In the genomic region with DNA sequence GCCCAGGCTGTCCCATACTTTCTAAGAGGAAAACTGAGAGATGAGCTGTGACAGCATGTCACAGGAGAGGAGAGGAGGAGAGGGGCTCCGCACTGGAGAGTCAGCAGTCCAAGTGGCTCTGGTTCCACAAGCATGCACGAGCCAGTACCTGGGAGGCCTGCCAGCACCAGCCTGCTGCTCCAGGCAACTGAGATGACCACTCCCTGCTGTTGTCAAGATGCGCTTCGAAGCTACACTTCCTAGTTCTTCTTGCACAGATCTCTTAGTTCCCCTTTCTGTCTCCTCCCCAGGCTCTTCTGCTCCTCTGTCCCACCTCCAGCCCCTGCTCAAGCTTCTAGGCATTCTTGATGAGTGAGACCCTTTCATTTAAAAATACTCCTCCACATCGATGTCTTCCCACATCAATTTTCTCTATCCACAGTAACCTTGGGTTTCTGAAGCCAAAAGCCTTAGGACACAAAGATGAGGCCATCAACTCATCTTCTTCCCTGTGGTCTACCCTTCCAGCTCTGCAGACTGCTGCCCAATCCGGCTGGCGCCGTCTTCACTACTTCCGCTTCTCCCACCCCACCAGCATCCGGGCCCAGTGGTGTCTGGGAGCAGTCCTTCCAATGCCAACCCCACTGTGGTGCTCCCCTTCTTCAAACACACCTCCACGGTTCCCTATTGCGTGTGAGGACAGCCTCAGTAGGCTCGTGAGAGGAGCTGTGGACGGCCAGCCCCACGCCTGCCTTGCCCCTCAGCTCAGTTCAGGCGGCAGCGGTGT, we compare ENCODE assay signal across 9 mouse cellular contexts. TPM values are rescaled to one million over a fixed set of nuclear protein-coding genes. Genes with fewer than 3 reads are reported as not detected.
DNase-seq lines count a peak whose midpoint lies in the region; ATAC-seq and TF ChIP-seq lines count a peak whose summit lies in the region.
"Had no signal": no experiment of that assay in that cellular context is flagged by ENCODE, and none has a peak within 500 bp of the region (broad histone marks: within the 10 kb centered on the region; RNA-seq: fewer than 3 reads in every experiment).

No protein-coding gene starts in this region.

- DNase-seq in midbrain, postnatal 0 days (ENCODE audit: low spot score) = peak; percentile 43
- peak; percentile 96 to 97 for DNase-seq in cerebellum, postnatal 14 days
- peak; percentile 44 to 64 for DNase-seq in layer of hippocampus, postnatal 10 days (ENCODE audit: low spot score in 2 of 2)
- peak; percentile 60 for DNase-seq in splenic B cell, adult 2 months (ENCODE audit: low read depth, low spot score)
- DNase-seq in kidney, adult 18-20 months = no peak
- no peak for DNase-seq in adrenal gland, adult 18-20 months (ENCODE audit: low spot score in 2 of 2)
- no peak for DNase-seq in testis, postnatal 10 days (ENCODE audit: low spot score)

- no peaks in the 10 kb centered on the region for H3K4me1 ChIP-seq in midbrain, postnatal 0 days (ENCODE audit: insufficient read depth, low read length)
- no peaks in the 10 kb centered on the region for H3K4me1 ChIP-seq in midbrain, embryonic 15.5 days

- no peak for TF ChIP-seq CTCF in midbrain, postnatal 0 days (IDR thresholded peaks at IDR 0.05)

- no peaks in the 10 kb centered on the region for H3K27me3 ChIP-seq in midbrain, postnatal 0 days (ENCODE audit: insufficient read depth, low read length)
- H3K27me3 ChIP-seq in midbrain, embryonic 15.5 days (replicated peaks) = no peaks in the 10 kb centered on the region
- no peaks in the 10 kb centered on the region for H3K27me3 ChIP-seq in splenic B cell, adult 2 months (ENCODE audit: control insufficient read depth, insufficient read depth, low read length, poor library complexity, severe bottlenecking)

- H3K27ac ChIP-seq in midbrain, postnatal 0 days (ENCODE audit: low read depth, low read length) = no peak overlapping the region
- no peak overlapping the region for H3K27ac ChIP-seq in midbrain, embryonic 15.5 days
- H3K27ac ChIP-seq: left cerebral cortex, adult 2 months had no signal

- ATAC-seq in midbrain, postnatal 0 days (ENCODE audit: low FRiP score) = no peak
- no peak for ATAC-seq in midbrain, embryonic 15.5 days (replicated peaks)

- no peaks in the 10 kb centered on the region for H3K9me3 ChIP-seq in midbrain, postnatal 0 days (ENCODE audit: low read length)
- H3K9me3 ChIP-seq in midbrain, embryonic 15.5 days = no peaks in the 10 kb centered on the region

- H3K36me3 ChIP-seq in midbrain, postnatal 0 days (ENCODE audit: insufficient read depth, low read length) = peaks cover 88% of the 10 kb centered on the region
- peaks cover 47% of the 10 kb centered on the region for H3K36me3 ChIP-seq in midbrain, embryonic 15.5 days (replicated peaks)
- no peaks in the 10 kb centered on the region; the same call in 1 of the 2 replicates for H3K36me3 ChIP-seq in splenic B cell, adult 2 months (ENCODE audit: control insufficient read depth, insufficient read depth, low read length, poor library complexity, severe bottlenecking)

- H3K9ac ChIP-seq in midbrain, postnatal 0 days (replicated peaks; ENCODE audit: low read length, poor library complexity, severe bottlenecking) = no peak overlapping the region
- no peak overlapping the region for H3K9ac ChIP-seq in midbrain, embryonic 15.5 days

- no peak overlapping the region for H3K4me2 ChIP-seq in midbrain, postnatal 0 days (ENCODE audit: low read depth, low read length, poor library complexity, severe bottlenecking)
- no peak overlapping the region for H3K4me2 ChIP-seq in midbrain, embryonic 15.5 days

- WGBS in midbrain, postnatal 0 days = 96% methylated on average over 17 of the region's 17 CpGs
- WGBS in midbrain, embryonic 15.5 days = 95% methylated on average over 17 of the region's 17 CpGs

- H3K4me3 ChIP-seq in midbrain, postnatal 0 days (ENCODE audit: low read depth, low read length) = no peak overlapping the region
- H3K4me3 ChIP-seq in midbrain, embryonic 15.5 days = no peak overlapping the region
- H3K4me3 ChIP-seq: left cerebral cortex, adult 2 months had no signal

RNA-seq across cellular contexts. Expression of gene St3gal3, which starts 17.5 kb away (rescaled TPM):
- 41.9 and 46.3 TPM in 2 replicates for total RNA-seq in midbrain, postnatal 0 days (2014; rRNA removed)
- polyA plus RNA-seq in midbrain, postnatal 0 days (2015; fragmentation: Nextera tagmentation; extraction: Ambion mirVana) = 10.6 and 10.7 TPM in 2 replicates
- polyA plus RNA-seq in midbrain, embryonic 15.5 days (2015; fragmentation: Nextera tagmentation; extraction: Ambion mirVana) = 12.6 and 12.9 TPM in 2 replicates
- total RNA-seq in layer of hippocampus, postnatal 10 days (2021) = 10 to 100 TPM; 37.6 to 38.3 TPM
- 10 to 100 TPM; 37.4 to 40.5 TPM for total RNA-seq in adrenal gland, adult 18-20 months (2021)

RNA-seq across cellular contexts. Expression of gene Kdm4a, which starts 27.6 kb away (rescaled TPM):
- total RNA-seq in midbrain, postnatal 0 days (2014; rRNA removed) = 88.8 and 90.9 TPM in 2 replicates
- polyA plus RNA-seq in midbrain, postnatal 0 days (2015; fragmentation: Nextera tagmentation; extraction: Ambion mirVana) = 32.0 and 34.8 TPM in 2 replicates
- polyA plus RNA-seq in midbrain, embryonic 15.5 days (2015; fragmentation: Nextera tagmentation; extraction: Ambion mirVana) = 51.8 and 53.8 TPM in 2 replicates
- total RNA-seq in layer of hippocampus, postnatal 10 days (2021) = 10 to 100 TPM; 56.5 to 66.7 TPM
- 10 to 100 TPM; 30.3 to 35.6 TPM for total RNA-seq in adrenal gland, adult 18-20 months (2021)

Comparison
In these comparisons a context has a peak if more than half of its experiments do, and no peak if none do; other contexts are left out.
1. DNase-seq: peak in midbrain, postnatal 0 days (single experiment), cerebellum, postnatal 14 days (2 of 2), layer of hippocampus, postnatal 10 days (2 of 2) and splenic B cell, adult 2 months (single experiment); none in kidney, adult 18-20 months (single experiment), adrenal gland, adult 18-20 months (0 of 2) and testis, postnatal 10 days (single experiment).